Mouse (Mus musculus): ENCODE measurements at regions not wholly inside any gene's neighbourhood (a gene's known extent, or its start where the extent isn't known, plus 50 kb on each side); places are given as distances from the start of the nearest gene placed in this dataset.

- no peak overlapping the region for H3K4me3 ChIP-seq (ENCODE audit: low read depth, low read length)
- ATAC-seq (replicated peaks; ENCODE audit: insufficient number of reproducible peaks, low FRiP score, low TSS enrichment, low read depth) (no peak), DNase-seq (ENCODE audit: low spot score) (no peak)
- H3K27ac ChIP-seq (replicated peaks; ENCODE audit: low read depth, low read length), result no peak overlapping the region
- H3K4me2 ChIP-seq (ENCODE audit: low read depth, low read length), result no peak overlapping the region
- 84% methylated on average over 15 of the region's 15 CpGs for WGBS
- no peaks in the 10 kb centered on the region for H3K27me3 ChIP-seq (ENCODE audit: control insufficient read depth, insufficient read depth, low read length)
- no peaks in the 10 kb centered on the region for H3K9me3 ChIP-seq (replicated peaks; ENCODE audit: control insufficient read depth, low read length)
- no peaks in the 10 kb centered on the region for H3K4me1 ChIP-seq (ENCODE audit: control insufficient read depth, insufficient read depth, low read length)
- no peaks in the 10 kb centered on the region for H3K36me3 ChIP-seq (replicated peaks; ENCODE audit: control insufficient read depth, insufficient read depth, low read depth, low read length)
- no peak overlapping the region for H3K9ac ChIP-seq (replicated peaks; ENCODE audit: low read length)
These were observed 112.6 kb downstream of the Ddx11 start for GRCm38 (mm10) chr17:66235806-66236335.

- Histone ChIP-seq H3K27ac (replicated peaks; ENCODE audit: low read depth, low read length) (no peak overlapping the region), H3K4me3 (ENCODE audit: low read depth, low read length) (no peak overlapping the region), H3K36me3 (replicated peaks; ENCODE audit: control insufficient read depth, insufficient read depth, low read depth, low read length) (no peaks in the 10 kb centered on the region), H3K4me1 (ENCODE audit: control insufficient read depth, insufficient read depth, low read length) (no peaks in the 10 kb centered on the region; the same call in 1 of the 2 replicates), H3K27me3 (ENCODE audit: control insufficient read depth, insufficient read depth, low read length) (no peaks in the 10 kb centered on the region), H3K9ac (replicated peaks; ENCODE audit: low read length) (peak overlapping the region; percentile 7), H3K9me3 (replicated peaks; ENCODE audit: control insufficient read depth, low read length) (no peaks in the 10 kb centered on the region), H3K4me2 (ENCODE audit: low read depth, low read length) (peak overlapping the region; percentile 3; the same call in 1 of the 2 replicates)
- ATAC-seq (replicated peaks; ENCODE audit: insufficient number of reproducible peaks, low FRiP score, low TSS enrichment, low read depth) (peak; percentile 54; the same call in 1 of the 2 replicates), DNase-seq (ENCODE audit: low spot score) (peak; percentile 80)
- WGBS, result 12% methylated on average over 9 of the region's 9 CpGs
These were observed 118.7 kb downstream of the Ddx11 start for GRCm38 (mm10) chr17:66241868-66242622.

GRCm38 (mm10) chr17:66244183-66244582, 120.9 kb downstream of the Ddx11 start:
- H3K4me2 ChIP-seq (ENCODE audit: low read depth, low read length), result no peak overlapping the region
- no peaks in the 10 kb centered on the region for H3K36me3 ChIP-seq (replicated peaks; ENCODE audit: control insufficient read depth, insufficient read depth, low read depth, low read length)
- no peak overlapping the region for H3K4me3 ChIP-seq (ENCODE audit: low read depth, low read length)
- DNase-seq (ENCODE audit: low spot score) (no peak), ATAC-seq (replicated peaks; ENCODE audit: insufficient number of reproducible peaks, low FRiP score, low TSS enrichment, low read depth) (no peak)
- no peak overlapping the region for H3K9ac ChIP-seq (replicated peaks; ENCODE audit: low read length)
- 96% methylated on average over 14 of the region's 14 CpGs for WGBS
- no peaks in the 10 kb centered on the region for H3K9me3 ChIP-seq (replicated peaks; ENCODE audit: control insufficient read depth, low read length)
- H3K27ac ChIP-seq (replicated peaks; ENCODE audit: low read depth, low read length), result no peak overlapping the region
- H3K4me1 ChIP-seq (ENCODE audit: control insufficient read depth, insufficient read depth, low read length), result no peaks in the 10 kb centered on the region; the same call in 1 of the 2 replicates
- no peaks in the 10 kb centered on the region for H3K27me3 ChIP-seq (ENCODE audit: control insufficient read depth, insufficient read depth, low read length)

GRCm38 (mm10) chr17:66246031-66246534, 122.8 kb downstream of the Ddx11 start:
- H3K36me3 ChIP-seq (replicated peaks; ENCODE audit: control insufficient read depth, insufficient read depth, low read depth, low read length), result no peaks in the 10 kb centered on the region
- DNase-seq (ENCODE audit: low spot score) (no peak), ATAC-seq (replicated peaks; ENCODE audit: insufficient number of reproducible peaks, low FRiP score, low TSS enrichment, low read depth) (no peak)
- no peaks in the 10 kb centered on the region for H3K27me3 ChIP-seq (ENCODE audit: control insufficient read depth, insufficient read depth, low read length)
- H3K4me3 ChIP-seq (ENCODE audit: low read depth, low read length), result no peak overlapping the region
- H3K9ac ChIP-seq (replicated peaks; ENCODE audit: low read length), result no peak overlapping the region
- no peaks in the 10 kb centered on the region for H3K9me3 ChIP-seq (replicated peaks; ENCODE audit: control insufficient read depth, low read length)
- H3K4me1 ChIP-seq (ENCODE audit: control insufficient read depth, insufficient read depth, low read length), result no peaks in the 10 kb centered on the region; the same call in 1 of the 2 replicates
- H3K27ac ChIP-seq (replicated peaks; ENCODE audit: low read depth, low read length), result no peak overlapping the region
- no peak overlapping the region for H3K4me2 ChIP-seq (ENCODE audit: low read depth, low read length)
- WGBS, result 75% methylated on average over 14 of the region's 14 CpGs

- H3K9ac ChIP-seq (replicated peaks; ENCODE audit: low read length), result no peak overlapping the region
- ATAC-seq (replicated peaks; ENCODE audit: insufficient number of reproducible peaks, low FRiP score, low TSS enrichment, low read depth) (no peak), DNase-seq (ENCODE audit: low spot score) (no peak)
- no peaks in the 10 kb centered on the region for H3K27me3 ChIP-seq (ENCODE audit: control insufficient read depth, insufficient read depth, low read length)
- H3K4me1 ChIP-seq (ENCODE audit: control insufficient read depth, insufficient read depth, low read length), result no peaks in the 10 kb centered on the region
- no peak overlapping the region for H3K4me3 ChIP-seq (ENCODE audit: low read depth, low read length)
- H3K4me2 ChIP-seq (ENCODE audit: low read depth, low read length), result no peak overlapping the region
- no peak overlapping the region for H3K27ac ChIP-seq (replicated peaks; ENCODE audit: low read depth, low read length)
- no peaks in the 10 kb centered on the region for H3K36me3 ChIP-seq (replicated peaks; ENCODE audit: control insufficient read depth, insufficient read depth, low read depth, low read length)
- 91% methylated on average over 2 of the region's 2 CpGs for WGBS
- H3K9me3 ChIP-seq (replicated peaks; ENCODE audit: control insufficient read depth, low read length), result no peaks in the 10 kb centered on the region
These were observed 128.2 kb downstream of the Ddx11 start for GRCm38 (mm10) chr17:66251495-66251894.

- H3K4me2 ChIP-seq (ENCODE audit: low read depth, low read length), result no peak overlapping the region
- no peaks in the 10 kb centered on the region for H3K4me1 ChIP-seq (ENCODE audit: control insufficient read depth, insufficient read depth, low read length)
- DNase-seq (ENCODE audit: low spot score) (no peak), ATAC-seq (replicated peaks; ENCODE audit: insufficient number of reproducible peaks, low FRiP score, low TSS enrichment, low read depth) (no peak)
- no peak overlapping the region for H3K9ac ChIP-seq (replicated peaks; ENCODE audit: low read length)
- H3K27me3 ChIP-seq (ENCODE audit: control insufficient read depth, insufficient read depth, low read length), result no peaks in the 10 kb centered on the region
- no peak overlapping the region for H3K27ac ChIP-seq (replicated peaks; ENCODE audit: low read depth, low read length)
- no peaks in the 10 kb centered on the region for H3K9me3 ChIP-seq (replicated peaks; ENCODE audit: control insufficient read depth, low read length)
- no peaks in the 10 kb centered on the region for H3K36me3 ChIP-seq (replicated peaks; ENCODE audit: control insufficient read depth, insufficient read depth, low read depth, low read length)
- no peak overlapping the region for H3K4me3 ChIP-seq (ENCODE audit: low read depth, low read length)
- 89% methylated on average over 6 of the region's 6 CpGs for WGBS
These were observed 129.6 kb downstream of the Ddx11 start for GRCm38 (mm10) chr17:66252926-66253325.

DNA sequence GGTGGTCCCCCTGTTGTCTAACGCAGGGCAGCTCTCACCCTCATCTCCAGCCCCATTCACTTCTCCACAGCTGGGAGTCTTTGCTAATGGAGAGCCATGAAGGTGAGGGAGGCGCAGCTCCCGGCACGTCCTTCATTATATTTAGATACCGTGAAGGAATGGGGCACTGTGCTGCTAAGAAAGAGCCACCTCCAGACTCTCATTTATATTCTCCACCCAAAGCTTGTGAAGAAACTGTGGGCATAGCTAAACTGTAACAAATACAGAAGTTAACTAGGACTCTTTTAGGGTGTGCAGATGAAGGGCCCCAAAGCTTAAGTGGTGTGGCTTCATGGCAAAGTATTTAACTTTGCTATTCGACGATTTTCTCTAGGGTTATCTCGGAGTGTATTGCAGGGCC, 136.4 kb downstream of the Ddx11 start:
- 72% methylated on average over 8 of the region's 8 CpGs for WGBS
- H3K9me3 ChIP-seq (replicated peaks; ENCODE audit: control insufficient read depth, low read length), result no peaks in the 10 kb centered on the region
- H3K4me3 ChIP-seq (ENCODE audit: low read depth, low read length), result no peak overlapping the region
- H3K4me2 ChIP-seq (ENCODE audit: low read depth, low read length), result no peak overlapping the region
- no peak overlapping the region for H3K9ac ChIP-seq (replicated peaks; ENCODE audit: low read length)
- DNase-seq (ENCODE audit: low spot score) (no peak), ATAC-seq (replicated peaks; ENCODE audit: insufficient number of reproducible peaks, low FRiP score, low TSS enrichment, low read depth) (no peak)
- H3K27me3 ChIP-seq (ENCODE audit: control insufficient read depth, insufficient read depth, low read length), result no peaks in the 10 kb centered on the region
- no peak overlapping the region for H3K27ac ChIP-seq (replicated peaks; ENCODE audit: low read depth, low read length)
- no peaks in the 10 kb centered on the region for H3K4me1 ChIP-seq (ENCODE audit: control insufficient read depth, insufficient read depth, low read length)
- H3K36me3 ChIP-seq (replicated peaks; ENCODE audit: control insufficient read depth, insufficient read depth, low read depth, low read length), result no peaks in the 10 kb centered on the region

GRCm38 (mm10) chr17:66262681-66263240, 139.4 kb downstream of the Ddx11 start:
- no peak overlapping the region for H3K9ac ChIP-seq (replicated peaks; ENCODE audit: low read length)
- no peak overlapping the region for H3K27ac ChIP-seq (replicated peaks; ENCODE audit: low read depth, low read length)
- peak; percentile 45 for DNase-seq (ENCODE audit: low spot score)
- H3K4me3 ChIP-seq (ENCODE audit: low read depth, low read length), result no peak overlapping the region
- no peaks in the 10 kb centered on the region for H3K4me1 ChIP-seq (ENCODE audit: control insufficient read depth, insufficient read depth, low read length)
- 55% methylated on average over 4 of the region's 4 CpGs for WGBS
- no peaks in the 10 kb centered on the region for H3K9me3 ChIP-seq (replicated peaks; ENCODE audit: control insufficient read depth, low read length)
- no peak overlapping the region for H3K4me2 ChIP-seq (ENCODE audit: low read depth, low read length)
- no peaks in the 10 kb centered on the region for H3K36me3 ChIP-seq (replicated peaks; ENCODE audit: control insufficient read depth, insufficient read depth, low read depth, low read length)
- peak; percentile 29; the same call in 1 of the 2 replicates for ATAC-seq (replicated peaks; ENCODE audit: insufficient number of reproducible peaks, low FRiP score, low TSS enrichment, low read depth)
- no peaks in the 10 kb centered on the region for H3K27me3 ChIP-seq (ENCODE audit: control insufficient read depth, insufficient read depth, low read length)
